Mouse (Mus musculus): ENCODE data around the gene Id1. TPM values are rescaled to one million over a fixed set of nuclear protein-coding genes. Genes with fewer than 3 reads are reported as not detected.
A peak's percentile ranks its signal among the peaks of the same experiment; 100 is the strongest.

Id1 gene
- polyA plus RNA-seq, 1 experiment from 2014 or later: 30.6 TPM

DNA sequence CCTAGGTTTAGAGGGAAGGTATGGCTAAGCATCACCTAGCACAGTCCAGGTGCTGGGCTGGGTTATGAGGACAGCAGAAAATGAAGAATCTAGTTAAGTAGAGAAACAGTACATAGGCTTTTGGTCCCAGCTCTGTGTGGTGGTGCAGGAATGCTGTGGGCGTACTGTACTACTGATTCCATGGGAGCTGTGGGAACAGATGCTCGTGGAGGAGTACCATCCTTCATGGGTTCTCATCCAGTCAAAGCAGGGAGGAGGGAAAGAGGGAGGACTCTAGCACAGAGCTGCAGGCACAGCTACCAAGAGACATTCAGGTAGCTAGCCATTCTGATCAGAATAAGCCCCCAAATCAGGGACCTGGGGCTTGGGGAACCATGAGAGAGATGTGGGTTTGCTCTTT, 40.4 kb downstream of the Id1 start:
- Histone ChIP-seq H3K27ac (no peak overlapping the region), H3K36me3 (peaks cover 35% of the 10 kb centered on the region), H3K4me3 (no peak overlapping the region), H3K9ac (no peak overlapping the region), H3K9me3 (replicated peaks) (no peaks in the 10 kb centered on the region), H3K27me3 (replicated peaks) (peaks cover 18% of the 10 kb centered on the region; the same call in 1 of the 2 replicates), H3K4me2 (no peak overlapping the region), H3K4me1 (peaks cover 36% of the 10 kb centered on the region)
- 81% methylated on average over 2 of the region's 2 CpGs for WGBS (ENCODE audit: insufficient replicate concordance)
- no peak for ATAC-seq

GRCm38 (mm10) chr2:152777081-152777480, 41.0 kb downstream of the Id1 start:
- H3K4me1 ChIP-seq: peaks cover 40% of the 10 kb centered on the region
- H3K4me3 ChIP-seq: no peak overlapping the region
- no peaks in the 10 kb centered on the region for H3K9me3 ChIP-seq (replicated peaks)
- 85% methylated on average over 3 of the region's 3 CpGs for WGBS (ENCODE audit: insufficient replicate concordance)
- H3K27ac ChIP-seq: no peak overlapping the region
- H3K36me3 ChIP-seq: peaks cover 42% of the 10 kb centered on the region
- peaks cover 11% of the 10 kb centered on the region; the same call in 1 of the 2 replicates for H3K27me3 ChIP-seq (replicated peaks)
- H3K9ac ChIP-seq: no peak overlapping the region
- H3K4me2 ChIP-seq: no peak overlapping the region
- no peak for ATAC-seq

DNA sequence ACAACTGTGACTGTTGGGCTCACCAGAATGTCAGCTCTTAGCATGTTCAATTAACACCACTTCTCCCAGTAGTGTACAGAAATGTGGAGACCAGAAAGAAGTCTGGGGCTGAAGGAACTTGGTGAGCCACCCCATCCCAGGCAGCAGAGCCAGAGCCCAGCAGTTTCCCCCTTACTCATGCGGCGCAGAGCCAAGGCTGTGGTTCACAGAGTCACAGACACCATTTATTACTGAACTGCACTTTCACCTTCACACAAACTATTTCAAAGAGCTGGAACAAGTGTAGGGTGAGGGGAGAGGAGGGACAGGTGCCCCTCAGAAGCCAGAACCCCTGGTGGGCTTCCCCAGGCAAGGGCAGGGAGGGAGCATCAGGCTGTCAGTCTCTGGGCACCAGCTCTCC, 44.4 kb downstream of the Id1 start:
- Histone ChIP-seq H3K27me3 (replicated peaks) (no peaks in the 10 kb centered on the region), H3K4me2 (no peak overlapping the region), H3K4me1 (peaks cover 66% of the 10 kb centered on the region), H3K4me3 (no peak overlapping the region), H3K36me3 (peaks cover 51% of the 10 kb centered on the region), H3K27ac (no peak overlapping the region), H3K9ac (no peak overlapping the region), H3K9me3 (replicated peaks) (no peaks in the 10 kb centered on the region)
- ATAC-seq: no peak
- WGBS (ENCODE audit: insufficient replicate concordance): 84% methylated on average over 2 of the region's 2 CpGs

GRCm38 (mm10) chr2:152781031-152781711, 45.1 kb downstream of the Id1 start:
- Histone ChIP-seq H3K9me3 (replicated peaks) (no peaks in the 10 kb centered on the region), H3K9ac (no peak overlapping the region), H3K27me3 (replicated peaks) (no peaks in the 10 kb centered on the region), H3K4me1 (peaks cover 73% of the 10 kb centered on the region), H3K36me3 (peaks cover 52% of the 10 kb centered on the region), H3K27ac (peak overlapping the region; percentile 38; the same call in 1 of the 2 replicates), H3K4me3 (no peak overlapping the region), H3K4me2 (no peak overlapping the region)
- 87% methylated on average over 3 of the region's 3 CpGs for WGBS (ENCODE audit: insufficient replicate concordance)
- no peak for ATAC-seq

DNA sequence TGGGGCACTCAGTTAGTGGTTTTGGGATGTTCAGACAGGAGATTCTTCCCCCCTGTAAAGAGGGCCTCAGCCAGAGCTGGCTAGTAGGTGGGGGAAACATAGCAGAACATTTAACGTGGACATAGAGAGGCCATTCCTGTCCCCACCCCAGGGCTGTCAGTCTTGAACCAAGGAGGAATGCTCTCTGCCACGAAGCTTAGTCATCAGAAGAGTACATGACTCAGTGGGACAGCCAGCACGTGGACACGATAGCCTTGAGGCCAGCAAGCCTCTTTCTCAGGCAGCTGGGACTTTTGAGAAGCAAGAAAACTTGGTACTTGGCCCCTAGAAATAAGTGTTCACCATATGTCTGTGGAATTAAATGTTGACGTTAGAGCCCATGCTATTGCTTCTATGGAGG, 46.6 kb downstream of the Id1 start:
- Histone ChIP-seq H3K9ac (peak overlapping the region; percentile 37; the same call in 1 of the 2 replicates), H3K4me3 (no peak overlapping the region), H3K4me1 (peaks cover 88% of the 10 kb centered on the region), H3K4me2 (no peak overlapping the region), H3K36me3 (peaks cover 50% of the 10 kb centered on the region), H3K9me3 (replicated peaks) (no peaks in the 10 kb centered on the region), H3K27me3 (replicated peaks) (no peaks in the 10 kb centered on the region), H3K27ac (peak overlapping the region; percentile 23)
- 37% methylated on average over 5 of the region's 5 CpGs for WGBS (ENCODE audit: insufficient replicate concordance)
- ATAC-seq: no peak

GRCm38 (mm10) chr2:152783241-152783640, 47.2 kb downstream of the Id1 start:
- 82% methylated on average over 5 of the region's 5 CpGs for WGBS (ENCODE audit: insufficient replicate concordance)
- Histone ChIP-seq H3K4me3 (no peak overlapping the region), H3K36me3 (peaks cover 49% of the 10 kb centered on the region), H3K27me3 (replicated peaks) (no peaks in the 10 kb centered on the region), H3K27ac (peak overlapping the region; percentile 23), H3K9me3 (replicated peaks) (no peaks in the 10 kb centered on the region), H3K4me1 (peaks cover 94% of the 10 kb centered on the region), H3K9ac (0 out of 2 replicates have a peak overlapping the region, but pooled peaks have one; percentile 37), H3K4me2 (no peak overlapping the region)
- no peak for ATAC-seq

DNA sequence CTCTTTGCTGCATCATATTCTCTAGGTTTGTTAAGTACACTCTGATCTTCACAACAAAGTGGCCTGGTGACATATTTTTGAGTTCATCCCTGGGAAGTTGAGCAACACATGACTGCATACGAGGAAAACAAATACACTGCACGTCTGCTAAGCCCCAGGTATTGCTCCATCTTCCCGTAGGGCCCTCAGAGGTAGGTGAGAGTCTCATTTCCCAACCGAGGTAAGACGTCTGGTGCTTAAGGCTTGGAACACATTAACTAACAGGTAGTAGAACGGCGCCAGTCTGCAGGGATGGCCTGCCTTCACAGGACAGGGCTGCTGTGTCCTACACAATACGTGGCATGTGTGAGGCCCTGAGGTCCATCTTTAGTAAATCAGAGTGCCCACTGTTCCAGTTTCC, 48.6 kb downstream of the Id1 start:
- peaks cover 39% of the 10 kb centered on the region for H3K36me3 ChIP-seq
- no peaks in the 10 kb centered on the region for H3K9me3 ChIP-seq (replicated peaks)
- H3K9ac ChIP-seq: no peak overlapping the region
- peaks cover 98% of the 10 kb centered on the region for H3K4me1 ChIP-seq
- 85% methylated on average over 8 of the region's 8 CpGs for WGBS (ENCODE audit: insufficient replicate concordance)
- H3K27ac ChIP-seq: peak overlapping the region; percentile 88
- no peaks in the 10 kb centered on the region for H3K27me3 ChIP-seq (replicated peaks)
- ATAC-seq: no peak
- H3K4me2 ChIP-seq: no peak overlapping the region
- no peak overlapping the region for H3K4me3 ChIP-seq

DNA sequence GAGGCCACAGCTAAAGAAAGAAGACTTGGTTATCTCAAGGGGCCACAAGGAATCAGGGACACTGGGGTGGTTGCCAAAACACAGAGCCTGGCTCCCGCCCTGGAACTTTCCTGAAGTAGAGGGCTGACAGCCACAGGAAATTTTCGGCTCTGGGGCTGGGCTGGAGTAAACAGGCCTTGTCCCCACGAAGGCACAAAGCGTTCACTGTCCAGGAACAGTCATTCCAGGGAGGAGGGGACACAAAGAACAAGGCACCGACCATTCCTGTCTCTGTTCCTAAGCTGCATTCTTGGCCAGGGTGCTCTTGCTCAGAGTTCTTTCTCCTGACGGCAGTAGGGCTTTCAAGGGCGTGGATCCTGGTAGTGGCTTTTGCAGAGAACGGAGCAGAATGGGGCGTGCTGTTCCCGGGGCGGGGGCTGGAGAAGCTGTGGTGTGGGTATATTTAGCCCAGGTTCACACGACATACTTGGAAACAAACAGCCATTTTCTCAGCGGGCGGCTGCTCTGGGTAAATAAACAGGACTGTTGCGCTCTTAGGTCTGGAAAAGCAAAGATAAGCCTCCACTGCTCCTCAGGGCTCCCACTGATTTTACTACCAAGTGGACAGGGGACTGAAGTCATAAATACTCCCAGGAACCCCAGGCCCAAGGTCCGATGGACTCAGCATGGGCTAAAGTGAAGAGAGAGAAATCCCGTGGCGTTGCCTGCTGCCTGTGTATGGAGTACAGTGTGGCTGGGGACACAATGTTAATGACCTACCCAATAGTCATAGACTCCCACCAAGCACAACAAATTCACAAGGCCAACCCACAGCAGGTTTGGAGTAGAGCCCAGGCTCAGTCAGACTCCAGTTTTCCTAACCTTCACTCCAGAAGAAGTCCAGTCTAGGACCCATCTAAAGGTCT, 49.6 kb downstream of the Id1 start:
- WGBS (ENCODE audit: insufficient replicate concordance): 34% methylated on average over 18 of the region's 18 CpGs
- H3K9me3 ChIP-seq (replicated peaks): no peaks in the 10 kb centered on the region

More for the DNA sequence above, 49.6 kb downstream of the Id1 start:
- Histone ChIP-seq H3K9ac (peak overlapping the region; percentile 69), H3K27ac (peak overlapping the region; percentile 88), H3K27me3 (replicated peaks) (no peaks in the 10 kb centered on the region), H3K4me2 (peak overlapping the region; percentile 58), H3K36me3 (peaks cover 34% of the 10 kb centered on the region), H3K4me3 (peak overlapping the region; percentile 29; the same call in 1 of the 2 replicates), H3K4me1 (peaks cover 98% of the 10 kb centered on the region)
- 0 out of 2 replicates have a peak, but pooled peaks have one; percentile 0 for ATAC-seq

Small RNA genes within 50 kb of the gene (microRNA-seq; reads per million reads assigned to microRNA genes)
- gene Gm23802: not detected

Other genes starting within 250 kb of the Id1 start
- not detected in 2 replicates for gene Defb22, start 246.1 kb upstream of the Id1 start, polyA plus RNA-seq (2016; fragmentation: Nextera tagmentation; extraction: Ambion mirVana)
- not detected in 2 replicates for gene Defb26, start 224.6 kb upstream of the Id1 start, polyA plus RNA-seq (2016; fragmentation: Nextera tagmentation; extraction: Ambion mirVana)
- gene Defb28, start 218.0 kb upstream of the Id1 start, polyA plus RNA-seq (2016; fragmentation: Nextera tagmentation; extraction: Ambion mirVana): not detected in 2 replicates
- not detected in 2 replicates for gene Defb29, start 196.2 kb upstream of the Id1 start, polyA plus RNA-seq (2016; fragmentation: Nextera tagmentation; extraction: Ambion mirVana)
- not detected in 2 replicates for gene Gm17416, start 166.9 kb upstream of the Id1 start, polyA plus RNA-seq (2016; fragmentation: Nextera tagmentation; extraction: Ambion mirVana)
- gene Defb21, start 163.5 kb upstream of the Id1 start, polyA plus RNA-seq (2016; fragmentation: Nextera tagmentation; extraction: Ambion mirVana): not detected in 2 replicates
- gene Defb19, start 155.9 kb upstream of the Id1 start, polyA plus RNA-seq (2016; fragmentation: Nextera tagmentation; extraction: Ambion mirVana): not detected in 2 replicates
- gene Defb45, start 136.9 kb upstream of the Id1 start, polyA plus RNA-seq (2016; fragmentation: Nextera tagmentation; extraction: Ambion mirVana): not detected in 2 replicates
- not detected in 2 replicates for gene Defb36, start 131.9 kb upstream of the Id1 start, polyA plus RNA-seq (2016; fragmentation: Nextera tagmentation; extraction: Ambion mirVana)
- gene Defb25, start 113.2 kb upstream of the Id1 start, polyA plus RNA-seq (2016; fragmentation: Nextera tagmentation; extraction: Ambion mirVana): 0.56 TPM in 1 of 2 replicates, not detected in the other
- 1.3 and 1.4 TPM in 2 replicates for gene Rem1, start 109.3 kb upstream of the Id1 start, polyA plus RNA-seq (2016; fragmentation: Nextera tagmentation; extraction: Ambion mirVana)
- 57.5 and 59.1 TPM in 2 replicates for gene H13, start 66.8 kb upstream of the Id1 start, polyA plus RNA-seq (2016; fragmentation: Nextera tagmentation; extraction: Ambion mirVana)
- 26.4 and 27.2 TPM in 2 replicates for gene Mcts2, start 49.2 kb upstream of the Id1 start, polyA plus RNA-seq (2016; fragmentation: Nextera tagmentation; extraction: Ambion mirVana)
- 2.5 and 3.4 TPM in 2 replicates for gene Cox4i2, start 17.9 kb downstream of the Id1 start, polyA plus RNA-seq (2016; fragmentation: Nextera tagmentation; extraction: Ambion mirVana)
- 127 and 137 TPM in 2 replicates for gene Bcl2l1, start 95.5 kb downstream of the Id1 start, polyA plus RNA-seq (2016; fragmentation: Nextera tagmentation; extraction: Ambion mirVana)
- 88.0 and 89.9 TPM in 2 replicates for gene Tpx2, start 111.7 kb downstream of the Id1 start, polyA plus RNA-seq (2016; fragmentation: Nextera tagmentation; extraction: Ambion mirVana)
- not detected in 2 replicates for gene Mylk2, start 175.1 kb downstream of the Id1 start, polyA plus RNA-seq (2016; fragmentation: Nextera tagmentation; extraction: Ambion mirVana)
- gene Foxs1, start 197.0 kb downstream of the Id1 start, polyA plus RNA-seq (2016; fragmentation: Nextera tagmentation; extraction: Ambion mirVana): 0.13 TPM in 1 of 2 replicates, not detected in the other
- gene Dusp15, start 215.4 kb downstream of the Id1 start, polyA plus RNA-seq (2016; fragmentation: Nextera tagmentation; extraction: Ambion mirVana): not detected in 2 replicates
- 0.14 and 0.15 TPM in 2 replicates for gene Ttll9, start 226.2 kb downstream of the Id1 start, polyA plus RNA-seq (2016; fragmentation: Nextera tagmentation; extraction: Ambion mirVana)

Measured in liver, embryonic 12.5 days (tissue).